Mouse (Mus musculus): ENCODE data around the gene Cope.

DNA sequence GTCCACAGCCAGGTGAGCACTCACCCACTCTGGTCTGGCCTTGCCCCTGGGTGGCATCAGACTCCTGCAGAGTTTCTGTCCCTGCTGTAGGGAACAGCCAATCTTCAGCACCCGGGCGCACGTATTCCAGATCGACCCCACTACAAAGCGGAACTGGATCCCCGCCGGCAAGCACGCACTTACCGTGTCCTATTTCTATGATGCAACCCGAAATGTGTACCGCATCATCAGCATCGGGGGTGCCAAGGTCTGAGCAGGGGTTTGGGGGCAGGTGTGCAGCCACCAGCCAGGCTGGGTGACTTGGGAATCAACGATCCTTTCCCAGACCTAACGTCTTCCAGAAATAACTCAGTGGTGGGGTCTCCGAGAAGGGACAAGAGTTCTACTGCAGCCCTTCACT lies 17.0 kb upstream of the Cope start:
- TF ChIP-seq CTCF (IDR thresholded peaks at IDR 0.05; ENCODE audit: low read depth) = no peak
- no peak for TF ChIP-seq EP300 (IDR thresholded peaks at IDR 0.05; ENCODE audit: low read depth)
